Mouse (Mus musculus) liver, embryonic 14.5 days (tissue): Measurements from ENCODE around the gene Gm28051. TPM values are rescaled to one million over a fixed set of nuclear protein-coding genes. Genes with fewer than 3 reads are reported as not detected.

Experiments used
- ATAC-seq: fragments of 200-750 bp; cut with Nextera tagmentation; 2 replicates; pipeline ENCODE4 v1.8.0; 2017; ENCODE audit warnings: moderate number of reproducible peaks, mild to moderate bottlenecking, moderate library complexity; ENCODE audit not compliant: insufficient read depth
- DNase-seq, 3 experiments: peaks; one replicate each; pipeline ENCODE4 v3.0.0-alpha.2; 2012 to 2013; ENCODE audit warnings: low read depth in 3 of 3, low spot score in 3 of 3
- H3K27ac ChIP-seq: fragments of 300-500 bp; sonication (generic); 2 replicates; pipeline ENCODE4 v1.5.1; 2014; ENCODE audit warnings: moderate library complexity, mild to moderate bottlenecking, control low read depth, inconsistent platforms
- H3K27me3 ChIP-seq: fragments of 300-500 bp; sonication (generic); 2 replicates; pipeline ENCODE4 v1.6.1; 2014; ENCODE audit warnings: mild to moderate bottlenecking, low read length, moderate library complexity; ENCODE audit not compliant: control insufficient read depth, insufficient read depth
- H3K36me3 ChIP-seq: fragments of 300-500 bp; sonication (generic); replicated peaks from 2 replicates; pipeline ENCODE4 v1.6.1; 2014; ENCODE audit warnings: low read depth; ENCODE audit not compliant: control insufficient read depth, insufficient read depth
- H3K4me1 ChIP-seq, 2 experiments: fragments of 200-500 bp in 1 of 2; fragments of 300-500 bp in 1 of 2; sonication (generic) in 1 of 2; replicated peaks; 2 replicates each; pipeline ENCODE4 v1.6.1; 2012 to 2014; ENCODE audit warnings: antibody characterized with exemption in 1 of 2, inconsistent platforms in 1 of 2, low read length in 1 of 2; ENCODE audit not compliant: control insufficient read depth in 2 of 2, insufficient read depth in 2 of 2
- H3K4me2 ChIP-seq: fragments of 300-500 bp; sonication (generic); 2 replicates; pipeline ENCODE4 v1.6.1; 2014; ENCODE audit warnings: low read depth, mild to moderate bottlenecking, control low read depth, moderate library complexity
- H3K4me3 ChIP-seq, 2 experiments: fragments of 200-500 bp in 1 of 2; fragments of 300-500 bp in 1 of 2; sonication (generic) in 1 of 2; 2 replicates each; pipeline ENCODE4 v1.5.1; 2012 to 2014; ENCODE audit warnings: low read depth in 2 of 2, low read length in 2 of 2, mild to moderate bottlenecking in 2 of 2, control low read depth in 1 of 2, inconsistent platforms in 1 of 2, moderate library complexity in 1 of 2; ENCODE audit not compliant: insufficient read depth in 1 of 2
- H3K9ac ChIP-seq: fragments of 300-500 bp; sonication (generic); replicated peaks from 2 replicates; pipeline ENCODE4 v1.6.1; 2014; ENCODE audit warnings: mild to moderate bottlenecking, control low read depth, moderate library complexity
- H3K9me3 ChIP-seq: fragments of 300-500 bp; sonication (generic); 2 replicates; pipeline ENCODE4 v1.6.1; 2016; ENCODE audit warnings: low read length, mixed read lengths; ENCODE audit not compliant: control insufficient read depth
- CTCF ChIP-seq: IDR thresholded peaks from 2 replicates; pipeline ENCODE4 v1.5.1; 2016; ENCODE audit warnings: antibody characterized with exemption, low read depth, control low read depth
- EP300 ChIP-seq: IDR thresholded peaks from 2 replicates; pipeline ENCODE4 v1.6.1; 2016; ENCODE audit warnings: antibody characterized with exemption, low read depth
- WGBS: fragments of 180-500 bp; shearing (Covaris S2); extraction: QIAGEN DNeasy Blood & Tissue Kit; methylation state at CpG from one replicate; pipeline ENCODE4 v1.1.7; 2014; ENCODE audit not compliant: insufficient replicate concordance; 5-methylcytosine and 5-hydroxymethylcytosine counted together
- polyA plus RNA-seq, 2 experiments: library from polyadenylated mRNA; depleted of rRNA in 1 of 2; stranded (reverse) in 1 of 2; unstranded in 1 of 2; fragments of >200 nt; fragmentation: Nextera tagmentation in 1 of 2; extraction: Ambion mirVana in 1 of 2; gene quantifications; 2 replicates each; pipeline versions ENCODE4 v1.2.1 to v1.2.3; 2012 to 2014

Gene Gm28051
- polyA plus RNA-seq, 2 experiments: not detected

DNA sequence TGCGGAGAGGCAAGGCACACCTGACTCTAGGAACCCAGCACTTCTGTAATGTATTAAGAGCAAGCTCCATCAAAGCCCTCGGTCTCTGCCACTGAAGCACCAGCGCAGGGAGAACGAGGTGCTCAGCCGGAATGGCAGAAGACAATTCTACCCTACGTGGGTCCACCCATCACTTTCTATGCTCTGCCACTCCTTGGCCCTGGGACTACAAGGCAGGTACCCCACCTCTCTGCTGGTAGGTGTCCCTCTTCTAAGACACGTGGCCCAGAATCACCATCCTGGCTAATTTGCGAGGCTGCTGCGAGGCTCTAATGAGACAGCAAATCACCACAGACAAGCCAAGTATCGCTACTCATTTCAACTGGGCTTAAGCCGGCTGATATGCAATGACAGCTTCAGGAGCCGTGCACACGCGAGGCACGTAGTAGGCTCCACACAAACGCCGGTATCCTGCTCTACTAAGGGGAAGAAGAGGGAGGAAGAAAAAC is 53.6 kb downstream of the Gm28051 start:
- Histone ChIP-seq H3K36me3 (no peaks in the 10 kb centered on the region), H3K4me1 (peaks cover 0 to 20% of the 10 kb centered on the region in 2 experiments; a peak in 3 of 4 replicates), H3K4me2 (peak overlapping the region; percentile 94), H3K4me3 (peak overlapping the region; percentile 78 to 81), H3K9ac (peak overlapping the region; percentile 66), H3K9me3 (no peaks in the 10 kb centered on the region), H3K27me3 (no peaks in the 10 kb centered on the region; the same call in 1 of the 2 replicates), H3K27ac (no peak overlapping the region)
- DNase-seq (peak in 1 of 3 experiments; percentile 24), ATAC-seq (no peak)
- TF ChIP-seq EP300: no peak
- no peak for TF ChIP-seq CTCF
- whole genome bisulfite sequencing: 15% methylated on average over 17 of the region's 17 CpGs

DNA sequence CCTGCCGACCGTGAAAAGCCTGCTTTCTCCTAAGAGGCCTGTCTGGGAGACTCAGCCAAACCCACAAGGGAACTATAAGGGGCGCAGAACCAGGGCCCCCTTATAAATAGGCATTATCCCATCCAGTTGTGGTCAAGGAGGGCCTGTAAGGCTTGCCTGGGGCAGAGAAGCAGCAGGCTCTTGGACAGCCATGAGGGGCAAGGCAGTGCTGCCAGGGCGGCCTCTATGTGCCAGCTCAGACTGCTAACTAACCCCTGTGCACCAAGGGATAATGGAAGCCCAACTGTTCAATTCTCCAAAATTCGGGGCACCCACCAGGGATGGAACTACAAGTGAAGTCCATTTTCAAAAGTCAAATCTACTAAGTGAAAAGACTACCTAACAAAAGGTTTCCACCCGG is 54.1 kb downstream of the Gm28051 start:
- peak overlapping the region; percentile 94 for H3K4me2 ChIP-seq
- no peak for ATAC-seq
- no peak for TF ChIP-seq CTCF
- TF ChIP-seq EP300: no peak
- 49% methylated on average over 6 of the region's 6 CpGs for WGBS
- H3K4me1 ChIP-seq: peaks cover 0 to 24% of the 10 kb centered on the region in 2 experiments; a peak in 3 of 4 replicates
- H3K9me3 ChIP-seq: no peaks in the 10 kb centered on the region
- H3K36me3 ChIP-seq: no peaks in the 10 kb centered on the region
- no peak overlapping the region; a peak in 1 of 4 replicates for H3K4me3 ChIP-seq
- H3K27me3 ChIP-seq: no peaks in the 10 kb centered on the region; the same call in 1 of the 2 replicates
- H3K9ac ChIP-seq: no peak overlapping the region
- no peak for DNase-seq
- no peak overlapping the region for H3K27ac ChIP-seq

DNA sequence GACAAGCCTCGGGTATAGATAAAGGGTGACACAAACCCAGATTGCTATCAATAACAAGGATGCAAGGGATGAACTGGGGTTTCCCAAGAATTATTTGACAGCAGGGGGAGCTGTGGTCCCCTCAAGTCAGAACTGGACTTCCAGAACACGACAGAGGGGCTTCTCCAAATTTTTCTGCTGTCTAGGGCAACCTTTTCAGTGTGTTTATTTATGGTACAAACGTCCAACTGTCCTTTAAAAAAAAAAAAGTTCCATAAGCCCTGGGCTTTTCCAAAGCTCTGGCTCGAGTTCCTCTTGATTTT is 54.5 kb downstream of the Gm28051 start:
- WGBS: 8% methylated on average over 4 of the region's 4 CpGs
- Histone ChIP-seq H3K4me1 (peaks cover 0 to 28% of the 10 kb centered on the region in 2 experiments; a peak in 3 of 4 replicates), H3K27me3 (no peaks in the 10 kb centered on the region; the same call in 1 of the 2 replicates), H3K36me3 (no peaks in the 10 kb centered on the region), H3K9me3 (no peaks in the 10 kb centered on the region), H3K9ac (no peak overlapping the region), H3K4me3 (no peak overlapping the region), H3K4me2 (peak overlapping the region; percentile 94), H3K27ac (no peak overlapping the region)
- ATAC-seq: no peak
- DNase-seq: no peak
- TF ChIP-seq CTCF (peak; percentile 5; the same call in 1 of the 2 replicates), EP300 (no peak)

DNA sequence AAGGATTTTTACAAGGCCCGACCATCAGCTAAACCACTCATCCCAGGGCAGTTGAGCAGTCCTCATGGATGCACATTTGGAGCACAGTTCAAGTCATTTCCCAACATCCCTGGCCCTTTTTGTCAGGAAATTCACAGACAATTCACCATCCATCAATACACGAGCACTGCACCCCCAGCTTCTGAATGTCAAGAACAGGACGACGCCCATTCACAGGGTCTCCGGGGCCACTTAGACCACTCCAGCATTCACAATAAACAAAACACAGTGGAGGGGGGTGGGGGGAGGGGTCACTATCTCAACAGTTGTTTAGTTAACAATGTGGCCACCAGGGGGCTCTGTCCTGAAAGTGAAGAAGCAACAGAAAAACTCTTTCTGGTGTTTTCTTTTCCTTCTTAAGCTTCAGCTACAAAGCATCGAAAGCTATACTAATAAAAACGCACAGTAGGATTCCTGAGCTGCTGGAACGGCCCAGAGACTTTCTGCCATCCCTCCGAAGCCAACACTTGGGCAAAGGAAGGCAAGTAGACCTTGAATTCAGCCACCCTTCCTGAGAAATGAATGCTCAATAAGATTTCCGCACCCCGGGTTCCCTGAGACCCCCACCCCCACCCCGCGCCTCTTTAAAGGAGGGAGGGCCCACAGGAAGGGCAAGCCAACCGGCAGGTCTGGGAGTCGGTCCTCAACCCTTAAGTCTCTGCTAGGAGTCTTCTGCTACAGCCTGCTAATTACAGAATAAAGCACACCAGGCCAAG is 55.0 kb downstream of the Gm28051 start:
- no peak for TF ChIP-seq EP300
- peak; percentile 72 for TF ChIP-seq CTCF
- ATAC-seq (no peak), DNase-seq (peak; percentile 66 to 71 (median 69))
- WGBS: 10% methylated on average over 15 of the region's 15 CpGs
- no peak overlapping the region for H3K27ac ChIP-seq
- H3K4me1 ChIP-seq: peaks cover 0 to 33% of the 10 kb centered on the region in 2 experiments; a peak in 3 of 4 replicates
- H3K9me3 ChIP-seq: no peaks in the 10 kb centered on the region
- H3K27me3 ChIP-seq: no peaks in the 10 kb centered on the region; the same call in 1 of the 2 replicates
- H3K4me3 ChIP-seq: peak overlapping the region in 1 of 2 experiments; percentile 3; a peak in 1 of 4 replicates
- no peak overlapping the region for H3K9ac ChIP-seq
- peak overlapping the region; percentile 94 for H3K4me2 ChIP-seq
- no peaks in the 10 kb centered on the region for H3K36me3 ChIP-seq

DNA sequence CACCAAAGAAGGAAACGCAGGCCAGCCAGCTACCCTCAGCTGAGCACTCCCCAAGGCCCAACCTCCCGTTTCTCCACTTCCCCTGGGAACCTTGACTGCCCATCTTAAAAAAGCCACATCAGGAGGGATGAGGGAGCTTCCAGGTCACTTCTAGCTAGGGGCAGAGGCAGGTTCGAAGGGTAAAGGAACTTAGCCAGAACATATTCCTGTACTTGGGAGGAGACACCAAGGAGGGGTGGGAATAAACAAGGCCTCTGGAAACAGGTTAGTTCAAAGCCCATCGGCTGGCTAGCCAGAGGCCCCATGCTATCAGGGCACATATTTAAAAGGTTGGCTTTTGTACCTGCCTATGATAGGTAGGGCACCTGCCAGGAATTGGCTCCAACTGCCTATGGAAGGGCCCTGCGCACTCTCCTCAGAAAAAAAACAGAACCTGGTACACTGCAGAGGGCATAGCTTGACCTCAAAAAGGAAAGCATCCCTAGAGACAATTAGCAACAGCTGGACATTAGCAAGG is 55.8 kb downstream of the Gm28051 start:
- H3K4me2 ChIP-seq: no peak overlapping the region
- DNase-seq (no peak), ATAC-seq (no peak)
- 65% methylated on average over 5 of the region's 5 CpGs for whole genome bisulfite sequencing
- no peaks in the 10 kb centered on the region for H3K36me3 ChIP-seq
- no peak overlapping the region for H3K27ac ChIP-seq
- H3K4me1 ChIP-seq: peaks cover 0 to 35% of the 10 kb centered on the region in 2 experiments; a peak in 3 of 4 replicates
- no peaks in the 10 kb centered on the region for H3K9me3 ChIP-seq
- no peak overlapping the region for H3K4me3 ChIP-seq
- TF ChIP-seq CTCF (no peak), EP300 (no peak)
- no peak overlapping the region for H3K9ac ChIP-seq
- H3K27me3 ChIP-seq: no peaks in the 10 kb centered on the region
